Mouse (Mus musculus): ENCODE data around the gene Rps3. TPM values are rescaled to one million over a fixed set of nuclear protein-coding genes. Genes with fewer than 3 reads are reported as not detected.

Gene Rps3
- polyA plus RNA-seq, 1 experiment from 2014 or later = 696 TPM

DNA sequence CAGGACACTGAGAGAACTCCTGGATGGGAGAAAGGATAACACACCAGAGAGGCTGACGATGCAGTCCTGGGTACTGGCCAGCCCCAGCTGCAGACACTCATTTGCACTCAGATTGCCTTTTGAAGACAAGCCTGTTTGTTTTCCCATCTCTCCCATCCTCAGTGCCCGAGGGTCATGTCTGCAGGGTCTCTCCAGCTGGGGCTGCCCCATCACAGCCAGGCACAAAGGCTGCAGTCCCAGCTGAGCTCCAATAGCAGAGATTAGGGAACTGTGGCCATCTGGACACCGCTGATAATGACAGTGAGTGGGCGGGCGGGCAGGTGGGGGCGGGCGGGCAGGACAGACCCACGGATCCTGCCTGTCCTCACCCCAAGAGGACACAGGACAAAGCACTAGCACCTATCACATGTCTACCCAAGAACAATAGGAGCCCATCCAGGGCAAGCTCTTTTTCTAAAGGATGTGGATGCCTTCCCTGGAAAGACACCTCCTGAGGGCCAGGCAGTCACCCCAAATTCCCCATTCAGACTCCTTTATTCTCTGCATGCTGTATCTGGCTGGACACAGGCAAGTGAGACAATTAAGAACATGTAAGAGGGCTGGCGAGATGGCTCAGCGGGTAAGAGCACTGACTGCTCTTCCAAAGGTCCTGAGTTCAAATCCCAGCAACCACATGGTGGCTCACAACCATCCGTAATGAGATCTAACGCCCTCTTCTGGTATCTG, 8.5 kb downstream of the Rps3 start:
- H3K36me3 ChIP-seq (ENCODE audit: poor library complexity, severe bottlenecking) = peaks cover 79% of the 10 kb centered on the region
- no peak overlapping the region for H3K9ac ChIP-seq
- H3K27ac ChIP-seq = peak overlapping the region; percentile 65
- WGBS = 55% methylated on average over 12 of the region's 12 CpGs
- peaks cover 19% of the 10 kb centered on the region for H3K4me1 ChIP-seq
- no peak overlapping the region for H3K4me2 ChIP-seq
- H3K4me3 ChIP-seq = no peak overlapping the region
- ATAC-seq = peak; percentile 28; the same call in 1 of the 2 replicates
- H3K27me3 ChIP-seq = 0 out of 2 replicates have a peak, but pooled peaks cover 1% of the 10 kb centered on the region
- H3K9me3 ChIP-seq (replicated peaks) = no peaks in the 10 kb centered on the region

DNA sequence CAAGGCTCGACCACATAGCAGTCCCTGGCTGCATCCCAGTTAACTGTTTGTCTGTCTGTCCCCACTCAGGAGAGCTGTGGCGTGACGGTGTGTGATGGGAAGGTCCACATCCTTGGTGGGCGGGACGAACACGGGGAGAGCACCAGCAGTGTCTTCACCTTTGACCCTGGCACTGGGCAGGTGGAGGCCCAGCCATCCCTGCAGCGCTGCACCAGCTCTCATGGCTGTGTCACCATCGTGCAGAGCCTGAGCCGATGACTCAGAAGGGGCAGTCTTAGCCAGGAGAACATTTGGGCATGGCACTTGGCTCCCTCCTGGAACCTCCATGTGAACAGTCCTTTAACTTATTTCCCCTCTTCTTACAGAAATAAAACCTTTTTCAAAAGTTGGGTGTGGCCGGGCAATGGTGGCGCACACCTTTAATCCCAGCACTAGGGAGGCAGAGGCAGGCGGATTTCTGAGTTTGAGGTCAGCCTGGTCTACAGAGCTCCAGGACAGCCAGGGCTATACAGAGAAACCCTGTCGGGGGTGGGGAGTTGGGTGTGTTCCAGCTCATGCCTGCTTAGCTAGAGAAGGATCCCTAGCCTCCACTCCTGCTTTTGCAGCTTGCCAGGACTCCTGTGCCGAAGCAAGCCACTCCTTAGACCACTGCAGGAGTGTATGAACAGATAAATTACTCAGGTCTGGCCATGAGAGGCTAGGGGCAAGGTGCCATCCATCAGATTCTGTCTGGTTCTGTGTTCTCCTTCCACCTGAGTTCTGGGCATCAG, 9.7 kb downstream of the Rps3 start:
- ATAC-seq = no peak
- H3K27ac ChIP-seq = peak overlapping the region; percentile 65; the same call in 1 of the 2 replicates
- WGBS = 87% methylated on average over 14 of the region's 14 CpGs

DNA sequence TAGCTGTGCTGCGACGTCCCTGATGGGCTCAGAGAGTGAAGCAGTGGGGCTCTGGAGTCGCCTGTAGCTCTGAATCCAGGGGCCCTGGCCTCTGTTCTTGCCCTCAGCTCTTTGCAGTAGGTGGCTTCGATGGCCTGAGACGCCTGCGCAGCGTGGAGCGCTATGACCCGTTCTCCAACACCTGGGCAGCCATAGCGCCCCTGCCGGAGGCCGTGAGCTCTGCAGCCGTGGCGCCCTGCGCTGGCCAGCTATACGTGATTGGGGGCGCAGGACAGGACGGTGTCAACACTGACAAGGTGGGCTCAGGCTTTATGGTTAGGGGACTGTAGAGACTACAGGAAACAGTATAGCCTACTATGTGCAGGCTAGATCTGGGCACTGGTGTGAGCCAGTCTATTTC, 12.0 kb downstream of the Rps3 start:
- H3K4me1 ChIP-seq = peaks cover 31% of the 10 kb centered on the region
- 66% methylated on average over 18 of the region's 18 CpGs for WGBS
- H3K4me3 ChIP-seq = no peak overlapping the region
- ATAC-seq = no peak
- H3K27ac ChIP-seq = no peak overlapping the region
- H3K27me3 ChIP-seq = peaks cover 15% of the 10 kb centered on the region; the same call in 1 of the 2 replicates
- H3K9ac ChIP-seq = no peak overlapping the region
- peaks cover 45% of the 10 kb centered on the region for H3K36me3 ChIP-seq (ENCODE audit: poor library complexity, severe bottlenecking)
- no peaks in the 10 kb centered on the region for H3K9me3 ChIP-seq (replicated peaks)
- no peak overlapping the region for H3K4me2 ChIP-seq

More for the DNA sequence above, 9.7 kb downstream of the Rps3 start:
- no peak overlapping the region for H3K4me2 ChIP-seq
- H3K4me3 ChIP-seq = no peak overlapping the region
- H3K27me3 ChIP-seq = 0 out of 2 replicates have a peak, but pooled peaks cover 9% of the 10 kb centered on the region
- H3K9me3 ChIP-seq (replicated peaks) = no peaks in the 10 kb centered on the region
- peaks cover 18% of the 10 kb centered on the region for H3K4me1 ChIP-seq
- H3K9ac ChIP-seq = no peak overlapping the region
- H3K36me3 ChIP-seq (ENCODE audit: poor library complexity, severe bottlenecking) = peaks cover 67% of the 10 kb centered on the region

DNA sequence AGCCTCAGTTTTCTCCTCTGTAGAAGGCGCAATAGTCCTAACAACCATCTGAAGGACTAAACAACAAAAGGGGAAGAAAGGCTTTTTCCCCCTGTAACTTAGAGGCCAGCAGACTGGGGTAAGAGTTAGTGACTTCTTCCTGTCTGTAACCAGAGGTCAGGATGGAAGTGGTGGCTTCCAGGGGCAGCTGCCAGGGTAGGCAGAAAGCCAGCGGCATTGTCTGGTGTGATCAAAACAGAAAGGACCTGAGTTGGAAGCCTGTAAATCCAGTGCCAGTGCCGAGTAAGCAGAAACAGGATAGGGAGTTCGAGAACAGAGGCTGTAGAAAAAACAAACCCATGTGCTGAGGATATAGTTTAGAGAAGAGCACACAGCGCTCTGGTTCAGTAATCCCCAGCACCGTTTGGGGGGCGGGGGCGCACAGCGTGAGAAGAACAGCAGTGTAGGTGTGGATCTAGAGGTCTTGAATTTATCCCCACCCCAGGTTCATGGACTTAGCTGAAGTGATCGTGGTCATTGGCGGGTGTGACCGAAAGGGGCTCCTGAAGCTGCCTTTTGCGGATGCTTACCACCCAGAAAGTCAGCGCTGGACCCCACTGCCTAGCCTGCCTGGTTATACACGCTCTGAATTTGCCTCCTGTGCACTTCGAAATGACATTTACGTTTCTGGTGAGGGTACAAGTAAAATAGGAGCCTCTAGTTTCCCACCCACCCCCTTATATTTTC, 13.7 kb downstream of the Rps3 start:
- no peak overlapping the region for H3K4me3 ChIP-seq
- H3K27me3 ChIP-seq = peaks cover 17% of the 10 kb centered on the region; the same call in 1 of the 2 replicates
- WGBS = 85% methylated on average over 17 of the region's 17 CpGs
- H3K9ac ChIP-seq = no peak overlapping the region
- ATAC-seq = no peak
- H3K27ac ChIP-seq = no peak overlapping the region
- H3K4me1 ChIP-seq = peaks cover 43% of the 10 kb centered on the region
- no peak overlapping the region for H3K4me2 ChIP-seq
- H3K36me3 ChIP-seq (ENCODE audit: poor library complexity, severe bottlenecking) = peaks cover 36% of the 10 kb centered on the region
- H3K9me3 ChIP-seq (replicated peaks) = no peaks in the 10 kb centered on the region

DNA sequence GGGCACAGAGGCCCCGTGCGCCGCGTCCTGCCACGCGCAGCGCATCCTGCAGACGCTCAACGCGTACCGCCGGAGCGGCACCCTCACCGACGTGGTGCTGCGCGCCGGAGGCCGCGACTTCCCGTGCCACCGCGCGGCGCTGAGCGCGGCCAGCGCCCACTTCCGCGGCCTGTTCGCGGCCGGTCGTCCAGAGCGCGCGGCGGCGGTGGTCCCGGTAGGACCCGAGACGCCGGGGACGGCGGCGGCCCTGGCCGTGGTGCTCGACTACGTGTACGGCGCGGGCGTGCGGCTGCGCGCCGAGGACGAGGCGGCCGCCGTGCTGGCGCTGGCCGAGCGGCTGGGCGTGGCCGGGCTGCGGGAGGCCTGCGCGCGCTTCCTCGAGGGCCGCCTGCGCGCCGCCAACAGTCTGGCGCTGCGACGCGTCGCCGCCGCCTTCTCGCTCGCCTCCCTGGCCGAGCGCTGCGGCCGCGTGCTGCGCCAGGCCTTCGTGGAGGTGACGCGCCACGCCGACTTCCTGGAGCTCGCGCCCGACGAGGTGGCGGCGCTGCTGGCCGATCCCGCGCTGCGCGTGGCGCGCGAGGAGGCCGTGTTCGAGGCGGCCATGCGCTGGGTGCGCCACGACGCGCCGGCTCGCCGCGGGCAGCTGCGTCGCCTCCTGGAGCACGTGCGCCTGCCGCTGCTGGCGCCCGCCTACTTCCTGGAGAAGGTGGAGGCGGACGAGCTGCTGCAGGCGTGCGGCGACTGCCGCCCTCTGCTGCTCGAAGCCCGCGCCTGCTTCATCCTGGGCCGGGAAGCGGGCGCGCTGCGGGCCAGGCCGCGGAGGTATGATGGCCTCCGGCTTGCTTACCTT, 15.0 kb downstream of the Rps3 start:
- Histone ChIP-seq H3K36me3 (ENCODE audit: poor library complexity, severe bottlenecking) (peaks cover 23% of the 10 kb centered on the region), H3K4me1 (peaks cover 40% of the 10 kb centered on the region), H3K27ac (peak overlapping the region; percentile 86), H3K4me2 (peak overlapping the region; percentile 75), H3K9me3 (replicated peaks) (no peaks in the 10 kb centered on the region), H3K27me3 (peaks cover 17% of the 10 kb centered on the region; the same call in 1 of the 2 replicates), H3K4me3 (peak overlapping the region; percentile 50), H3K9ac (peak overlapping the region; percentile 73)
- WGBS = 1% methylated on average over 128 of the region's 145 CpGs
- peak; percentile 85 for ATAC-seq

DNA sequence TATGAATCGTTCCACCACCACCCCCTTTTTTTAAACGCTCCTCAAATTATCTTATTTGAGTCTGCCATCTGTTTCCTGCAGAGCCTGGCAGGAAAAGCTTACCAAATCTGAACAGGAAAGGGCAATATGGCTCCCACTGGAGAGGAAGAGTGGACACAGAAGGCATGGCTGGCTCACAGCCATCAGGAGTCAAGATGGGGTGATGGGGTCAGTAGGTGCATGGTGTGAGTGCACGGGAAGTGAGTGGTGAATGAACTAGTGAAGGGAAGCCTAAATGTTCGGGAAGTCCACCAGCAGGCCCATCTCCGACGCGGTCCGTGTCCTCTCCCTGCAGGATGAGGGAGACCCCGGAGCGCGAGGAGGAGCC, 15.6 kb downstream of the Rps3 start:
- WGBS = 28% methylated on average over 11 of the region's 11 CpGs
- Histone ChIP-seq H3K4me3 (peak overlapping the region; percentile 50), H3K36me3 (ENCODE audit: poor library complexity, severe bottlenecking) (peaks cover 17% of the 10 kb centered on the region), H3K9me3 (replicated peaks) (no peaks in the 10 kb centered on the region), H3K4me1 (peaks cover 40% of the 10 kb centered on the region), H3K9ac (peak overlapping the region; percentile 73), H3K27me3 (peaks cover 17% of the 10 kb centered on the region; the same call in 1 of the 2 replicates), H3K4me2 (peak overlapping the region; percentile 75), H3K27ac (peak overlapping the region; percentile 86)
- no peak for ATAC-seq

DNA sequence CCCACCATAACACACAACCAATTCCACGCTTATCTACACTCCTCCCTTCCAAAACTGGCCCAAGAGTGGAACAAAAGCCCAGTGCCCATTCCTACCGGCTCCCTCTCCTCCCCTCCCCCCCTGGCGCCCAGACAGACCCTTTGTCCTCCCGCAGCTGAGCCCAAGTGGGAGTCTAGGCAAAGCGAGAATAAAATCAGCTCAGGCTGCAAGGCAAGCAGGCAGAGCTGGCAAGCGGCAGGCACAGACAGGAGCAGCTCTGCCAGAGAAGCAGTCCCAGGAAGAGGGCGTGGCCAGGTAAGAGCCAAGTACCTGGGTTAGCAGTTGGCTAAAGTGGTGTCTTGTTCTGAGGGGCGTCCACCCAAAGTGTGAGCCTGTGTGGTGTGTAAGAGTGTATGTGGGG, 17.7 kb downstream of the Rps3 start, which contains the start of gene Klhl35:
Klhl35 (plus strand) TSS at position 194 of the 400 bp plus-strand sequence.
- Histone ChIP-seq H3K4me3 (peak within 1 kb of the TSS; percentile 16; the same call in 1 of the 2 replicates), H3K4me1 (peaks cover 40% of the 10 kb centered on the region), H3K27ac (peak within 1 kb of the TSS; percentile 76), H3K9ac (peak within 1 kb of the TSS; percentile 60), H3K9me3 (replicated peaks) (no peaks in the 10 kb centered on the region), H3K27me3 (peaks cover 17% of the 10 kb centered on the region; the same call in 1 of the 2 replicates), H3K4me2 (peak within 1 kb of the TSS; percentile 46), H3K36me3 (ENCODE audit: poor library complexity, severe bottlenecking) (peaks cover 6% of the 10 kb centered on the region)
- ATAC-seq = peak; percentile 22
- WGBS = 11% methylated on average over 8 of the region's 8 CpGs

DNA sequence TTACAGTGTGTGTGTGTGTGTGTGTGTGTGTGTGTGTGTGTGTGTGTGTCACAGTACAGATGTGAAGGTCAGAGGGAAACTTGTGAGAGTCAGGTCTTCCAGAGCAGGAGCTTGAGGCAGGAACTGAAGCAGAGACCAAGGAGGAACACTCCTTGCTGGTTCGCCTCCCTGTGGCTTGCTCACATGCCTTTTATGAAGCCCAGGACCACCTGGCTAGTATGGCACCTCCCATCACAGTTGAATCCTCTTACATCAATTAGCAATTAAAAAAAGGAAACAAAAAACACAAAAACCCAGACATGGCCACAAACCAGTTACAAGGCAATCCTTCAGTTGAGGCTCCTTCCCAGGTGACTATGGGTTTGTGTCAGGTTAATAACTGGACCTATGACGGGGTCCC, 20.4 kb downstream of the Rps3 start:
- H3K4me3 ChIP-seq = no peak overlapping the region
- H3K9me3 ChIP-seq (replicated peaks) = no peaks in the 10 kb centered on the region
- no peak overlapping the region for H3K4me2 ChIP-seq
- H3K4me1 ChIP-seq = peaks cover 24% of the 10 kb centered on the region
- H3K9ac ChIP-seq = no peak overlapping the region
- no peak overlapping the region for H3K27ac ChIP-seq
- H3K27me3 ChIP-seq = peaks cover 9% of the 10 kb centered on the region; the same call in 1 of the 2 replicates
- ATAC-seq = no peak
- H3K36me3 ChIP-seq (ENCODE audit: poor library complexity, severe bottlenecking) = peaks cover 24% of the 10 kb centered on the region
- 86% methylated on average over 2 of the region's 2 CpGs for whole genome bisulfite sequencing

DNA sequence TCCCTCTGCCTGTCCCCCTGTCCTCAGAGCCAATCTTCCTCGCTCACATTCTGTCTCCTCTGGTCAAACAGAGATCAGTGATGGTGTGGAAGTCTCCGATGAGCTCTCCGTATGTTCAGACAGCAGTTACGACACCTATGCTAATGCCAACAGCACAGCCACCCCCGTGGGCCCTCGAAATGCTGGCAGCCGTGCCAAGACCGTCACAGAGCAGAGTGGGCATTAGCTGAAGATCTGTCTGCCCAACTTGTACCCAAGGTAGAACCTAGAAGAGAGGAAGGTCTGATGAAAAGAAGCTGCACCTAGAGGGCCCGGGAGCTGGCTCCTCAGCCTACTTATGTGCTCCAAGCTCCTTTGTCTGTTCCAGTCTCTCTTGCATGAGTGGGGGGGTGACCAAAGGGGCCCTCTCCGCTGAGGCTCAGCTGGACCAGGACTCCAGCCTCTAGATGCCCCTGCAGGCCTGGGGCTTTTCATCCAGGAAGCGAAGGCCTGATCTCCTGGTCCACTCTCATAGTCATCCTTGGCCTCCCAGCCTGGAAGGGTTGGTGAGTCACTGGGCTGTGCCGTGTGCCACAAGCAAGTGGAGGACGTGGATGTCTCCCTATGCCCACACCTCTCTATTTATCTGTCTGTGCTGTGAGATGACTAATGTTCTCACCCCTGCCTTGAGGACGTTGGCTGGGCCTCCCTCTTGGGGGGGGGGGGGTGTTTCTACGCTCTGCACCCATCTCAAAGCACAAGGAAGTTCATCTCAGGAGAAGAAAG, 23.5 kb downstream of the Rps3 start:
- H3K27me3 ChIP-seq = no peaks in the 10 kb centered on the region
- H3K9me3 ChIP-seq (replicated peaks) = no peaks in the 10 kb centered on the region
- H3K36me3 ChIP-seq (ENCODE audit: poor library complexity, severe bottlenecking) = peaks cover 35% of the 10 kb centered on the region
- ATAC-seq = no peak
- no peak overlapping the region for H3K4me2 ChIP-seq
- H3K4me3 ChIP-seq = no peak overlapping the region
- peaks cover under 1% of the 10 kb centered on the region for H3K4me1 ChIP-seq
- no peak overlapping the region for H3K27ac ChIP-seq
- 91% methylated on average over 15 of the region's 15 CpGs for WGBS
- no peak overlapping the region for H3K9ac ChIP-seq

DNA sequence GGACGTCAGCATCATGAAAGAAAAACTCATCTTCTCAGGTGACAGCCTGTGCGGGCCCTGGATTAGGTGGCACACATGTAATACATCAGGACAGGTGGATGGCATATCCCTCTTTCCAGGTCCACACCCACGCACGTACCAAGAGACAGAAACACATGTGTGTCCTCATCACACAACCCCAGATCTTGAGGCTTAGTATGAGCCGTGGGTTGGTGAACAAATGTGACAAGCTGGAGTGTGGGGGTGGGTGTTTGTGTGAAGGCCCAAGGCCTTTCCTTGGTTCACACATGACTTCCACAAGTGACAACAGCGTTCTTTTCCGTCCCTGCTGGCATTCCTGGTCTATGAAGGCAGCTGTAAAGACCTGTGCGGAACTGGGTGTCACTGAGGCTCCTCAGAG, 24.7 kb downstream of the Rps3 start:
- H3K27me3 ChIP-seq = no peaks in the 10 kb centered on the region
- WGBS = 88% methylated on average over 8 of the region's 8 CpGs
- no peak overlapping the region for H3K4me3 ChIP-seq
- no peaks in the 10 kb centered on the region for H3K4me1 ChIP-seq
- H3K9me3 ChIP-seq (replicated peaks) = no peaks in the 10 kb centered on the region
- ATAC-seq = no peak
- H3K36me3 ChIP-seq (ENCODE audit: poor library complexity, severe bottlenecking) = peaks cover 35% of the 10 kb centered on the region
- no peak overlapping the region for H3K4me2 ChIP-seq
- H3K9ac ChIP-seq = no peak overlapping the region
- H3K27ac ChIP-seq = no peak overlapping the region

All from forebrain, embryonic 13.5 days (tissue).